Mouse (Mus musculus) heart, embryonic 15.5 days (tissue): ENCODE measurements at regions not wholly inside any gene's neighbourhood (a gene's known extent, or its start where the extent isn't known, plus 50 kb on each side); places are given as distances from the start of the nearest gene placed in this dataset.

ENCODE experiments used
- ATAC-seq: fragments of 200-750 bp; cut with Nextera tagmentation; replicated peaks from 2 replicates; pipeline ENCODE4 v1.8.0; 2017; ENCODE audit warnings: low read depth, moderate TSS enrichment; ENCODE audit not compliant: insufficient number of reproducible peaks, insufficient read depth, low FRiP score
- H3K27ac ChIP-seq: fragments of 300-500 bp; sonication (generic); 2 replicates; pipeline ENCODE4 v1.5.1; 2015; ENCODE audit warnings: mild to moderate bottlenecking, inconsistent platforms
- H3K27me3 ChIP-seq: fragments of 300-500 bp; sonication (generic); 2 replicates; pipeline ENCODE4 v1.6.1; 2015; ENCODE audit warnings: inconsistent platforms
- H3K36me3 ChIP-seq: fragments of 300-500 bp; sonication (generic); 2 replicates; pipeline ENCODE4 v1.6.1; 2015; ENCODE audit warnings: mild to moderate bottlenecking, inconsistent platforms
- H3K4me1 ChIP-seq: fragments of 300-500 bp; sonication (generic); replicated peaks from 2 replicates; pipeline ENCODE4 v1.6.1; 2015; ENCODE audit warnings: inconsistent platforms
- H3K4me2 ChIP-seq: fragments of 300-500 bp; sonication (generic); 2 replicates; pipeline ENCODE4 v1.6.1; 2015; ENCODE audit warnings: inconsistent platforms, mild to moderate bottlenecking, moderate library complexity
- H3K4me3 ChIP-seq: fragments of 300-500 bp; sonication (generic); 2 replicates; pipeline ENCODE4 v1.5.1; 2015; ENCODE audit warnings: mild to moderate bottlenecking, inconsistent platforms
- H3K9ac ChIP-seq: fragments of 300-500 bp; sonication (generic); 2 replicates; pipeline ENCODE4 v1.6.1; 2015; ENCODE audit warnings: mild to moderate bottlenecking, inconsistent platforms
- H3K9me3 ChIP-seq: fragments of 300-500 bp; sonication (generic); replicated peaks from 2 replicates; pipeline ENCODE4 v1.6.1; 2016; ENCODE audit warnings: inconsistent platforms
- WGBS: fragments of 180-500 bp; shearing (Covaris S2); methylation state at CpG from one replicate; pipeline ENCODE4 v1.1.7; 2015; ENCODE audit warnings: mixed read lengths; 5-methylcytosine and 5-hydroxymethylcytosine counted together

GRCm38 (mm10) chr7:129936731-129937130 lies 345.1 kb downstream of the Wdr11 start:
- no peaks in the 10 kb centered on the region for H3K36me3 ChIP-seq
- no peak overlapping the region for H3K4me3 ChIP-seq
- no peak overlapping the region for H3K9ac ChIP-seq
- no peak overlapping the region for H3K4me2 ChIP-seq
- ATAC-seq = no peak
- H3K4me1 ChIP-seq = 0 out of 2 replicates have a peak, but pooled peaks cover 4% of the 10 kb centered on the region
- no peak overlapping the region for H3K27ac ChIP-seq
- no peaks in the 10 kb centered on the region for H3K9me3 ChIP-seq
- H3K27me3 ChIP-seq = no peaks in the 10 kb centered on the region
- 76% methylated on average over 6 of the region's 6 CpGs for WGBS

GRCm38 (mm10) chr7:129937715-129938114 lies 346.1 kb downstream of the Wdr11 start:
- no peaks in the 10 kb centered on the region for H3K36me3 ChIP-seq
- no peak overlapping the region for H3K4me2 ChIP-seq
- H3K27ac ChIP-seq = no peak overlapping the region
- H3K4me1 ChIP-seq = 0 out of 2 replicates have a peak, but pooled peaks cover 4% of the 10 kb centered on the region
- 86% methylated on average over 6 of the region's 6 CpGs for WGBS
- H3K9me3 ChIP-seq = no peaks in the 10 kb centered on the region
- no peak for ATAC-seq
- no peak overlapping the region for H3K9ac ChIP-seq
- no peaks in the 10 kb centered on the region for H3K27me3 ChIP-seq
- H3K4me3 ChIP-seq = no peak overlapping the region

- Histone ChIP-seq H3K27ac (no peak overlapping the region), H3K4me2 (no peak overlapping the region), H3K36me3 (no peaks in the 10 kb centered on the region), H3K9me3 (no peaks in the 10 kb centered on the region), H3K27me3 (no peaks in the 10 kb centered on the region), H3K9ac (no peak overlapping the region), H3K4me1 (0 out of 2 replicates have a peak, but pooled peaks cover 4% of the 10 kb centered on the region), H3K4me3 (no peak overlapping the region)
- ATAC-seq = no peak
- 65% methylated on average over 10 of the region's 10 CpGs for WGBS
Measured at GRCm38 (mm10) chr7:129938141-129938540, 346.5 kb downstream of the Wdr11 start.

- H3K9me3 ChIP-seq = no peaks in the 10 kb centered on the region
- ATAC-seq = no peak
- 89% methylated on average over 5 of the region's 5 CpGs for WGBS
- no peaks in the 10 kb centered on the region for H3K27me3 ChIP-seq
- H3K36me3 ChIP-seq = no peaks in the 10 kb centered on the region
- peaks cover under 1% of the 10 kb centered on the region for H3K4me1 ChIP-seq
- H3K27ac ChIP-seq = no peak overlapping the region
- H3K9ac ChIP-seq = no peak overlapping the region
- H3K4me3 ChIP-seq = no peak overlapping the region
- no peak overlapping the region for H3K4me2 ChIP-seq
Measured at GRCm38 (mm10) chr7:129939266-129939665, 347.6 kb downstream of the Wdr11 start.

GRCm38 (mm10) chr7:129941311-129942029 lies 349.8 kb downstream of the Wdr11 start:
- Histone ChIP-seq H3K4me3 (no peak overlapping the region), H3K36me3 (no peaks in the 10 kb centered on the region), H3K27me3 (no peaks in the 10 kb centered on the region), H3K27ac (no peak overlapping the region), H3K4me2 (no peak overlapping the region), H3K9ac (no peak overlapping the region), H3K9me3 (no peaks in the 10 kb centered on the region), H3K4me1 (peaks cover 7% of the 10 kb centered on the region)
- no peak for ATAC-seq
- 74% methylated on average over 9 of the region's 9 CpGs for WGBS

- WGBS = 75% methylated on average over 8 of the region's 8 CpGs
- peaks cover 7% of the 10 kb centered on the region for H3K4me1 ChIP-seq
- no peak for ATAC-seq
- no peak overlapping the region for H3K4me3 ChIP-seq
- no peaks in the 10 kb centered on the region for H3K9me3 ChIP-seq
- no peak overlapping the region for H3K9ac ChIP-seq
- H3K27me3 ChIP-seq = no peaks in the 10 kb centered on the region
- H3K27ac ChIP-seq = no peak overlapping the region
- no peak overlapping the region for H3K4me2 ChIP-seq
- H3K36me3 ChIP-seq = no peaks in the 10 kb centered on the region
Measured at GRCm38 (mm10) chr7:129948613-129949110, 357.0 kb downstream of the Wdr11 start.

- H3K36me3 ChIP-seq = no peaks in the 10 kb centered on the region
- H3K4me1 ChIP-seq = no peaks in the 10 kb centered on the region
- H3K9me3 ChIP-seq = no peaks in the 10 kb centered on the region
- H3K4me2 ChIP-seq = no peak overlapping the region
- H3K27ac ChIP-seq = no peak overlapping the region
- no peak overlapping the region for H3K9ac ChIP-seq
- ATAC-seq = no peak
- H3K4me3 ChIP-seq = no peak overlapping the region
- H3K27me3 ChIP-seq = no peaks in the 10 kb centered on the region
- WGBS = 95% methylated on average over 1 of the region's 1 CpGs
Measured at GRCm38 (mm10) chr7:129950456-129950855, 358.8 kb downstream of the Wdr11 start.

- no peaks in the 10 kb centered on the region; the same call in 1 of the 2 replicates for H3K27me3 ChIP-seq
- H3K36me3 ChIP-seq = no peaks in the 10 kb centered on the region
- H3K9ac ChIP-seq = no peak overlapping the region
- no peak overlapping the region for H3K4me2 ChIP-seq
- no peak for ATAC-seq
- no peak overlapping the region for H3K27ac ChIP-seq
- 65% methylated on average over 3 of the region's 3 CpGs for WGBS
- H3K4me1 ChIP-seq = no peaks in the 10 kb centered on the region
- H3K4me3 ChIP-seq = no peak overlapping the region
- H3K9me3 ChIP-seq = no peaks in the 10 kb centered on the region
Measured at GRCm38 (mm10) chr7:129958379-129958778, 366.7 kb downstream of the Wdr11 start.

GRCm38 (mm10) chr7:129962575-129962974 lies 370.9 kb downstream of the Wdr11 start:
- H3K36me3 ChIP-seq = no peaks in the 10 kb centered on the region
- H3K4me3 ChIP-seq = no peak overlapping the region
- no peak overlapping the region for H3K27ac ChIP-seq
- H3K9me3 ChIP-seq = no peaks in the 10 kb centered on the region
- peaks cover 8% of the 10 kb centered on the region for H3K4me1 ChIP-seq
- no peak overlapping the region for H3K9ac ChIP-seq
- ATAC-seq = no peak
- no peaks in the 10 kb centered on the region; the same call in 1 of the 2 replicates for H3K27me3 ChIP-seq
- 73% methylated on average over 12 of the region's 12 CpGs for WGBS
- no peak overlapping the region for H3K4me2 ChIP-seq

- Histone ChIP-seq H3K27ac (0 out of 2 replicates have a peak overlapping the region, but pooled peaks have one; percentile 19), H3K9ac (no peak overlapping the region), H3K27me3 (no peaks in the 10 kb centered on the region; the same call in 1 of the 2 replicates), H3K4me2 (no peak overlapping the region), H3K9me3 (no peaks in the 10 kb centered on the region), H3K36me3 (no peaks in the 10 kb centered on the region), H3K4me3 (no peak overlapping the region), H3K4me1 (peaks cover 8% of the 10 kb centered on the region)
- ATAC-seq = 0 out of 2 replicates have a peak, but pooled peaks have one; percentile 39
- 26% methylated on average over 8 of the region's 8 CpGs for WGBS
Measured at GRCm38 (mm10) chr7:129964192-129964591, 372.5 kb downstream of the Wdr11 start.

GRCm38 (mm10) chr7:129965281-129966051 lies 373.8 kb downstream of the Wdr11 start:
- H3K9me3 ChIP-seq = no peaks in the 10 kb centered on the region
- H3K36me3 ChIP-seq = no peaks in the 10 kb centered on the region
- H3K27me3 ChIP-seq = no peaks in the 10 kb centered on the region; the same call in 1 of the 2 replicates
- H3K4me3 ChIP-seq = no peak overlapping the region
- no peak overlapping the region for H3K9ac ChIP-seq
- ATAC-seq = no peak
- 84% methylated on average over 9 of the region's 9 CpGs for WGBS
- H3K4me1 ChIP-seq = peaks cover 8% of the 10 kb centered on the region
- H3K27ac ChIP-seq = no peak overlapping the region
- no peak overlapping the region for H3K4me2 ChIP-seq
